Mouse (Mus musculus) CH12.LX (cell line): Measurements from ENCODE around the gene Abcc5. TPM values are rescaled to one million over a fixed set of nuclear protein-coding genes. Genes with fewer than 3 reads are reported as not detected.

Experiments
- DNase-seq: peaks from one replicate; pipeline ENCODE4 v3.0.0-alpha.2; 2013; ENCODE audit errors: extremely low read depth
- H3K27ac ChIP-seq: 2 replicates; pipeline ENCODE4 v1.5.1; 2012; ENCODE audit warnings: low read depth, mild to moderate bottlenecking, control low read depth, moderate library complexity; ENCODE audit not compliant: insufficient read depth
- H3K27me3 ChIP-seq: replicated peaks from 2 replicates; pipeline ENCODE3; 2012; ENCODE audit warnings: inconsistent platforms
- H3K36me3 ChIP-seq, 2 experiments: replicated peaks in 1 of 2; 2 replicates each; pipeline versions ENCODE3 to v1.6.1; 2012; ENCODE audit warnings: inconsistent platforms in 1 of 2, low read length in 1 of 2, mild to moderate bottlenecking in 1 of 2, mixed read lengths in 1 of 2, moderate library complexity in 1 of 2; ENCODE audit not compliant: control insufficient read depth in 1 of 2, insufficient read depth in 1 of 2
- H3K4me1 ChIP-seq, 2 experiments: 2 replicates each; pipeline ENCODE4 v1.6.1; 2012; ENCODE audit warnings: inconsistent platforms in 1 of 2, moderate library complexity in 1 of 2; ENCODE audit not compliant: insufficient read depth in 2 of 2, control insufficient read depth in 1 of 2
- H3K4me2 ChIP-seq: 2 replicates; pipeline ENCODE4 v1.6.1; 2012; ENCODE audit warnings: low read depth, mild to moderate bottlenecking, control low read depth; ENCODE audit not compliant: poor library complexity, insufficient read depth, severe bottlenecking
- H3K4me3 ChIP-seq, 3 experiments: fragments of 150-350 bp in 1 of 3; sonication (generic) in 1 of 3; replicated peaks in 1 of 3; 2 replicates each; pipeline versions ENCODE3 to v1.5.1; 2011 to 2012; ENCODE audit warnings: low read depth in 2 of 3, low read length in 2 of 3, mild to moderate bottlenecking in 2 of 3, moderate library complexity in 2 of 3, control low read depth in 1 of 3, improper control_type of control experiment in 1 of 3, inconsistent platforms in 1 of 3, mixed read lengths in 1 of 3; ENCODE audit not compliant: poor library complexity in 1 of 3
- H3K79me2 ChIP-seq: replicated peaks from 2 replicates; pipeline ENCODE4 v1.6.1; 2012; ENCODE audit warnings: mild to moderate bottlenecking, moderate library complexity; ENCODE audit not compliant: control insufficient read depth, poor library complexity, insufficient read depth, severe bottlenecking; ENCODE audit errors: extremely low read depth
- H3K9ac ChIP-seq: 2 replicates; pipeline ENCODE4 v1.6.1; 2012; ENCODE audit warnings: low read depth, mild to moderate bottlenecking, control low read depth, moderate library complexity; ENCODE audit not compliant: insufficient read depth
- H3K9me3 ChIP-seq: replicated peaks from 2 replicates; pipeline ENCODE3; 2012; ENCODE audit warnings: low read length, inconsistent platforms, mixed read lengths
- BHLHE40 ChIP-seq: IDR thresholded peaks from 2 replicates; pipeline ENCODE4 v1.6.1; 2011; ENCODE audit warnings: mild to moderate bottlenecking, low read depth, low read length, improper control_type of control experiment
- CTCF ChIP-seq, 2 experiments: IDR thresholded peaks in 1 of 2; conservative IDR thresholded peaks in 1 of 2; 2 replicates each; pipeline ENCODE4 v1.5.1; 2011 to 2012; ENCODE audit warnings: low read depth in 2 of 2, low read length in 2 of 2, improper control_type of control experiment in 1 of 2, inconsistent platforms in 1 of 2, mild to moderate bottlenecking in 1 of 2, moderate library complexity in 1 of 2
- ELF1 ChIP-seq: IDR thresholded peaks from 2 replicates; pipeline ENCODE4 v1.6.1; 2014; ENCODE audit warnings: low read depth, mild to moderate bottlenecking, inconsistent platforms, low read length, improper control_type of control experiment
- EP300 ChIP-seq: IDR thresholded peaks from 2 replicates; pipeline ENCODE4 v1.6.1; 2011; ENCODE audit warnings: low read length, improper control_type of control experiment
- ETS1 ChIP-seq: conservative IDR thresholded peaks from 2 replicates; pipeline ENCODE4 v1.6.1; 2012; ENCODE audit warnings: low read depth, mild to moderate bottlenecking, inconsistent platforms, low read length, improper control_type of control experiment, moderate library complexity
- GABPA ChIP-seq: IDR thresholded peaks from 2 replicates; pipeline ENCODE4 v1.6.1; 2012; ENCODE audit warnings: low read depth, low read length, improper control_type of control experiment, inconsistent platforms; ENCODE audit not compliant: insufficient replicate concordance
- JUND ChIP-seq: conservative IDR thresholded peaks from 2 replicates; pipeline ENCODE4 v1.6.1; 2011; ENCODE audit warnings: low read depth, low read length, improper control_type of control experiment
- MAFK ChIP-seq: IDR thresholded peaks from 2 replicates; pipeline ENCODE4 v1.6.1; 2011; ENCODE audit warnings: low read length, improper control_type of control experiment; ENCODE audit not compliant: insufficient replicate concordance
- MAX ChIP-seq: IDR thresholded peaks from 2 replicates; pipeline ENCODE4 v1.6.1; 2011; ENCODE audit warnings: low read length, improper control_type of control experiment
- MXI1 ChIP-seq: IDR thresholded peaks from 2 replicates; pipeline ENCODE4 v1.6.1; 2011; ENCODE audit warnings: mild to moderate bottlenecking, low read depth, low read length, improper control_type of control experiment
- NRF1 ChIP-seq: IDR thresholded peaks from 2 replicates; pipeline ENCODE4 v1.6.1; 2014; ENCODE audit warnings: low read depth, mild to moderate bottlenecking, inconsistent platforms, low read length, improper control_type of control experiment, moderate library complexity
- PAX5 ChIP-seq: IDR thresholded peaks from 2 replicates; pipeline ENCODE4 v1.6.1; 2012; ENCODE audit warnings: low read length, inconsistent platforms, mixed read lengths
- RAD21 ChIP-seq: IDR thresholded peaks from 2 replicates; pipeline ENCODE4 v1.6.1; 2011; ENCODE audit warnings: low read depth, mild to moderate bottlenecking, low read length, improper control_type of control experiment, moderate library complexity
- SIN3A ChIP-seq: IDR thresholded peaks from 2 replicates; pipeline ENCODE4 v1.6.1; 2012; ENCODE audit warnings: low read length, improper control_type of control experiment, inconsistent platforms
- SMC3 ChIP-seq: IDR thresholded peaks from 2 replicates; pipeline ENCODE4 v1.6.1; 2011; ENCODE audit warnings: low read depth, low read length, improper control_type of control experiment
- TCF12 ChIP-seq: IDR thresholded peaks from 2 replicates; pipeline ENCODE4 v1.6.1; 2014; ENCODE audit warnings: low read depth, mild to moderate bottlenecking, inconsistent platforms, low read length, improper control_type of control experiment
- USF1 ChIP-seq: IDR thresholded peaks from 2 replicates; pipeline ENCODE4 v1.6.1; 2014; ENCODE audit warnings: low read depth, mild to moderate bottlenecking, inconsistent platforms, low read length, improper control_type of control experiment
- ZC3H11A ChIP-seq: IDR thresholded peaks from 2 replicates; pipeline ENCODE4 v1.6.1; 2012; ENCODE audit warnings: low read depth, mild to moderate bottlenecking, inconsistent platforms, low read length, improper control_type of control experiment
- ZNF384 ChIP-seq: IDR thresholded peaks from 2 replicates; pipeline ENCODE4 v1.6.1; 2012; ENCODE audit warnings: low read depth, low read length, improper control_type of control experiment, inconsistent platforms
- dilution Hi-C: fragments of 300-500 bp; cut with MboI; formaldehyde crosslinking; loops from 2 replicates; pipeline ENCODE4 v1.14.3; 2020; ENCODE audit warnings: low sequenced_read_pairs; ENCODE audit not compliant: extremely low pct_unique_long_range_greater_than_20kb, extremely low pct_ligation_motif_present
- in situ Hi-C: fragments of 300-500 bp; cut with MboI; formaldehyde crosslinking; loops from 3 replicates; pipeline ENCODE4 v1.14.3; 2019; ENCODE audit warnings: low sequenced_read_pairs, low pct_ligation_motif_present, low pct_unique_long_range_greater_than_20kb, mixed read lengths
- polyA plus RNA-seq: library from polyadenylated mRNA; unstranded; fragments of >175 nt; gene quantifications from 2 replicates; pipeline ENCODE4 v1.2.1, GENCODE M21; 2012; ENCODE audit warnings: low read depth; ENCODE audit not compliant: insufficient read length
- total RNA-seq, 2 experiments: library from RNA; depleted of rRNA; stranded (reverse); fragments of 300-350 nt in 1 of 2; fragments of >200 nt in 1 of 2; gene quantifications; 2 replicates each; pipeline ENCODE4 v1.2.3; 2012 to 2014

Gene Abcc5
- total and polyA plus RNA-seq, 3 experiments, result 23.4 to 28.6 (median 23.8) TPM

GRCm38 (mm10) chr16:20323907-20324306 lies 102.3 kb downstream of the Abcc5 start:
- Histone ChIP-seq H3K9ac (peak overlapping the region; percentile 60; the same call in 1 of the 2 replicates), H3K36me3 (peaks cover 0 to 4% of the 10 kb centered on the region in 2 experiments), H3K9me3 (no peaks in the 10 kb centered on the region), H3K4me2 (peak overlapping the region; percentile 59), H3K4me1 (peaks cover 12 to 18% of the 10 kb centered on the region in 2 experiments; a peak in 3 of 4 replicates), H3K4me3 (peak overlapping the region in 1 of 3 experiments; percentile 34), H3K27ac (peak overlapping the region; percentile 41; the same call in 1 of the 2 replicates), H3K27me3 (no peaks in the 10 kb centered on the region), H3K79me2 (no peaks in the 10 kb centered on the region)
- in situ Hi-C loops, result no loop called here
- dilution Hi-C loops, result no loop called here
- TF ChIP-seq MAX (no peak), BHLHE40 (peak; percentile 36; the same call in 1 of the 2 replicates), USF1 (no peak), JUND (no peak)
- no peak for DNase-seq

- Histone ChIP-seq H3K27me3 (no peaks in the 10 kb centered on the region), H3K79me2 (no peaks in the 10 kb centered on the region), H3K9me3 (no peaks in the 10 kb centered on the region), H3K9ac (no peak overlapping the region), H3K4me3 (no peak overlapping the region), H3K4me1 (peaks cover 12 to 18% of the 10 kb centered on the region in 2 experiments; a peak in 3 of 4 replicates), H3K4me2 (no peak overlapping the region), H3K36me3 (no peaks in the 10 kb centered on the region), H3K27ac (no peak overlapping the region)
- peak; percentile 39 for TF ChIP-seq RAD21
- TF ChIP-seq BHLHE40, result no peak
- TF ChIP-seq ELF1, result no peak
- TF ChIP-seq CTCF (conservative IDR thresholded peaks at IDR 0.05 in 1 of 2, IDR thresholded peaks at IDR 0.05 in 1 of 2; ENCODE audit: low read depth in 2 of 2, low read length in 2 of 2), result peak in 1 of 2 experiments; percentile 67; a peak in 2 of 4 replicates
- peak; percentile 69 for TF ChIP-seq SMC3
- TF ChIP-seq MXI1, result no peak
- in situ Hi-C loops, result no loop called here
- no peak for DNase-seq
- dilution Hi-C loops, result no loop called here
Measured at GRCm38 (mm10) chr16:20322274-20322673, 103.9 kb downstream of the Abcc5 start.

- in situ Hi-C loops (no loop called here), dilution Hi-C loops (no loop called here)
- TF ChIP-seq MAX, result no peak
- TF ChIP-seq SMC3, result no peak
- TF ChIP-seq GABPA, result no peak
- no peak for TF ChIP-seq ETS1
- TF ChIP-seq ZNF384, result no peak
- no peak for TF ChIP-seq JUND
- TF ChIP-seq ZC3H11A, result no peak
- no peak for TF ChIP-seq MAFK
- no peak for TF ChIP-seq TCF12
- TF ChIP-seq PAX5, result no peak
- no peak for TF ChIP-seq NRF1
- TF ChIP-seq SIN3A, result no peak
- TF ChIP-seq EP300, result no peak
Measured at GRCm38 (mm10) chr16:20316770-20317169, 109.4 kb downstream of the Abcc5 start.

More at GRCm38 (mm10) chr16:20316770-20317169, 109.4 kb downstream of the Abcc5 start:
- Histone ChIP-seq H3K36me3 (no peaks in the 10 kb centered on the region), H3K4me2 (no peak overlapping the region), H3K27me3 (no peaks in the 10 kb centered on the region), H3K79me2 (no peaks in the 10 kb centered on the region), H3K9ac (no peak overlapping the region), H3K4me3 (no peak overlapping the region), H3K27ac (no peak overlapping the region), H3K9me3 (no peaks in the 10 kb centered on the region), H3K4me1 (peaks cover 2 to 4% of the 10 kb centered on the region in 2 experiments; a peak in 1 of 4 replicates)
- no peak for DNase-seq
